Mouse (Mus musculus): Measurements from ENCODE around the gene 4430402I18Rik. TPM values are rescaled to one million over a fixed set of nuclear protein-coding genes. Genes with fewer than 3 reads are reported as not detected.
A peak's percentile ranks its signal among the peaks of the same experiment; 100 is the strongest.

Gene 4430402I18Rik
- total RNA-seq, 4 experiments from 2014 or later: 2.8 to 6.1 (median 5.0) TPM

DNA sequence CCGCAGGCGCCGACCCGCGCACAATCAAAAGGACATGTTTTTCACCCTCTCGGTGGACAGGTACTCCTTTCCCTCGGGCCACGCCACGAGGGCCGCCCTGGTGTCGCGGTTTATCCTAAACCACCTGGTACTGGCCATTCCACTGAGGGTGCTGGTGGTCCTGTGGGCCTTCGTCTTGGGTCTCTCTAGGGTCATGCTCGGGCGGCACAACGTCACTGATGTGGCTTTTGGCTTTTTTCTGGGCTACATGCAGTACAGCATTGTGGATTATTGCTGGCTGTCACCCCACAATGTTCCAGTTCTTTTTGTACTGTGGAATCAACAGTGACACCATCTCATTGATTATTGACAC, 3.1 kb downstream of the 4430402I18Rik start:
- DNase-seq: no peak

DNA sequence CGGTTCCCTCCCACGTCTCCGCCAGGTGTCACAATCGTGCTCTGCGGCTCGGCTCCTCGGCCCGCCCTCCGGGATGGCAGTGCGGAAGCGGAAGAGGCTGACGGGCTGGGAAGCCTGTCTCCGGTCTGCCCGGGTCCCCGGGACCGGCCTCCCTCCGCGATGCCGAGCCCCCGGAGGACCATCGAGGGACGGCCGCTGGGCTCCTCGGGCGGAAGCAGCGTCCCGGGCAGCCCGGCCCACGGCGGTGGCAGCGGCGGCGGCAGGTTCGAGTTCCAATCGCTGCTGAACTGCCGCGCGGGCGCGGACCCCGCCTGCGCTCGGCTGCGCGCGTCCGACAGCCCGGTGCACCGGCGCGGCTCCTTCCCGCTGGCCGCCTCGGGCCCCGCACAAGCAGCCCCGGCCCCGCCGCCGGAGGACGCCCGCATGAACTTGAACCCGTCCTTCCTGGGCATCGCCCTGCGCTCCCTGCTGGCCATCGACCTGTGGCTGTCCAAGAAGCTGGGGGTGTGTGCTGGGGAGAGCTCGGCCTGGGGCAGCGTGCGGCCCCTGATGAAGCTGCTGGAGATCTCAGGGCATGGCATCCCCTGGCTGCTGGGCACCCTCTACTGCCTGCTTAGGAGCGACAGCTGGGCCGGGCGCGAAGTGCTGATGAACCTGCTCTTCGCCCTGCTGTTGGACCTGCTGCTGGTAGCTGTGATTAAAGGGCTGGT, 3.6 kb downstream of the 4430402I18Rik start, which contains the start of gene Plpp6:
TSS of gene Plpp6 (plus strand) at position 112 of the 710 bp plus-strand sequence.
- DNase-seq: peak; percentile 81

DNA sequence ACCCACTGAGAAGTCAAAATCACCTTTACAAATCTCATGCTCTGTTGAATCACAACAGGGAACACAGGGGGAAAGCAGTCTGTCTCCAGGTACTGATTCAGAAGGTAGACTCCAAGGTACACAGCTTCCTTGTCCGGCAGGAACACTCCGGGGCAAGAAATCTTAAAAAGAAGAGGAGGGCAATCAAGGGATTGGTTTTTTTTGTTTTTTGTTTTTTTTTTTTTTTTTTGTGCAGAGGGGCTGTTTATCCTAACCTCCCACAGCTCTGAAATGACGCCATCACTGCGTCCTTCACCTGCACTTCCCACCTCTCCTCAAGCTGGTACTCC, 4.1 kb downstream of the 4430402I18Rik start:
- no peak for DNase-seq

DNA sequence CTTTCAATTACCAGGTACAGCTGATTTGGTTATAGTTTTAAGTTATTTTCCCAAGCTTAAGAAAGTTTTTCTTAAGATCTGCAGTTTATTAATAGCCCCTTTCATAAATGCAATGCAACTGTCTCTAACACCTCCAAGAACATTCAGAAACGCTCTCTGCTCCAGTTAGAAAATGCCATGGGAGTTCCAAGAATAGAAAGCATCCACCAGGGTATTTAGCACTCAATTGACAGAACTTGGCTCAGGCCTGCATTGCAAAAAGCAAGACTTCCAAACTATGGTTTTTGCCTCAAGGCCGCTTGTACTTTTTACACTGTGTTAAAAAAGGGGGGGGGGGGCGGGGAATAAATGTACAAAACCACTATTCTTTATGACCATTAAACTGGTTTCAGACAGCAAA, 4.5 kb downstream of the 4430402I18Rik start:
- no peak for DNase-seq

DNA sequence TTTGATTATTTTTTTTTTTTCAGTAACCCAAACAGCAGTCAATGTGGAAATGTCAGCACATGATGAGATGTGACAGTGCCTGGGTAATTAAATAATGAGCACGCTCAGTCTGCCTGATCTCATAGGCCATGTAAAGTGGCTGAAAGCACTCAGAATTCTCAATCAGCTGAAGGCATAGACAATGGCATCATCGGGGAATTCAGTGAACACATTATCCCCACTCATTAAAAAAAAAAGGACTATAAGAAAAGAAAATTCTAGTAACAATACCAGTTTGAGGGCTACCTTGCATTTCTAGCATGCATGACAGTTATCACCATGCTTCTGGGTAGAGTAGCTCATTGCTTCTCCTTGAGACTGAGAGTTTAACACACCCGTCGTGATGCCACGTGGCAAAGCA, 16.3 kb downstream of the 4430402I18Rik start:
- DNase-seq: no peak

DNA sequence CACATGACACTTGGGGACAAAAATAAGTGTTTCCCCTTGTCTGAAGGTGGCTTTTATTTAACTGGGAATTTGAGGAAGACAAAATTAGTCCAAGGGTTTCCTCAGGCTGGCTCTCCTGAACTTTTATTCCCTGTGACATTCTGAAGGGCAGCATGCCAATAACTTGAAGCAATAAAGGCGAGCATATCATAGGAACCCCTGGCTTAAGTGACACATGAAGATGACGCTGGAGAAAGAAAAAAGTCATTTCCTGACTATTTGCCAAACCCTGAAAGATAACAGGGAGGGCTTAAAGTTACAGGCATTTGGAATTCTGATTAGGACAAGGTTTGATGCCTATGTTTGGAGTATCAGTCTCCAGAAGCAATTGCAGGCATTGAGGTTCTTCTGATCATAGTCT, 20.3 kb downstream of the 4430402I18Rik start:
- no peak for DNase-seq

DNA sequence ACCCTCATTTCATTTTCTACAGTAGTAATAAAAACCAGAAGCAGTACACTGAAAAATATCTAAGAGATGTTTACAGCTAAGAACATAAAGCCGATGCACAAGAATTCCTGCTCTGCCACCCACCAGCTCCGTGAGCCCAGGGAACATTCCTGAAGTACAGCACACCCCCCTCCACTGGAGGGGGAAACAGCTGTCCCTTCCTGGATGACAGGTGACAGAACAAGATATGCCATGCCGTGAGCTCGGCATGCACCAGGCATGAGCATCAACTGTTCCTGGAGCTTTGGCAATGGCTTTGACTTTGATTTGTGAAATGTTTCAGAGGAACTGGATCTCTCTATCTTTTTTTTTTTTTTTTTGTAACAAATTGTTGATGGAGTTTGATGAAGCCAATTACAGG, 20.8 kb downstream of the 4430402I18Rik start:
- DNase-seq: no peak

DNA sequence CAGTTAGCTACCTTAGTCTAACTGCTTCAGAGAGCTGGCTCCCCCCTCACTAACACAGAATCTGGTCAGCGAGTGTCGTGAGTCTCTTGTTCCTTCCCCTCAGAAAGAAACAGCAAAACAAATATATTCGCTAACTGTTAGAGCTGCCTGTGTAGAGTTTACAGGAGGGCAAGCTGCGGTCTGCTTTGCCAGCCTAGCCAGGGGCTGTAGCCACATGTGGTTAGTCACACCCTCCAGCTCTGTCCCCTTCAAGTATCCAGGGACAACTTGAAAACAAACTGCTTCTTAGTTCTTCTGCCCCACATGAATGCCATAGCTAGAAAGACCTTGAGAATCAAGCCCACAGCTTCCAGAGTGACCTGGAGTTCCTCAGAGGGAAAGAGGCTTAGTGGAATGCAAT, 26.3 kb downstream of the 4430402I18Rik start:
- DNase-seq: no peak

DNA sequence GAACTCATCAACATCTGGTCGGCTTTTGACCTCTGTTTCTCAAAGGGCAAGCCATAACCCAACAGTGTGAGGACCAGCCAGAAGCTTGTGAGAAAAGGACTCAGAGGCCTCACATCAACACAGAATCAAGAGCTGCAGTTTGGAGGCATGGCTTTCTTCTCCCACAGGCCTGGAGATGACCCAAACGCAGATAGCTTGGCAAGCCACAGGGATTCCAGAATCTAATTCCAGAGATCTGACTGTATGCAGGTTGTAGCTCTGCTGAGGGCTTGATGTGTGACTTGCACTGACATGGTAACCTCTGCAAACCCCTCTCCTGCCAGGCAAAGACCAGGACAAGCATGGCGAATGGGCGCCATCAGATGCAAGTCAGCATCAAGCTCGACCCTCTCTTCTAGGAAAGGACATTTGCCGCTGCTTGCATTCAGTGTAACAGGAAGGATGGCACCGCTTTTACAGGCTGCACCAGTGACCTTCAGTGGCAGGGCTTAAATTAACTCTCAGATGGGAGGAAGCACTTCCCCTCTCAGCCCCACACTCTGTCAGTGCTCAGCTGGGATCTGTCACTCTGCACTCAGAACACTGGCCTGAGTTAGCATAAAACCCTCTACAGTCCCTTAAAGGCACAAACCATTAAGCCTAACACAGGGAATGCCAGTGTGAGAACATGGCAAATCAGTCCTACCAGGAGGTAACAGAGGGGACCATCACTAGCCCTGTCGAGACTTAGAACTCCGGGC, 27.3 kb downstream of the 4430402I18Rik start:
- DNase-seq: no peak

DNA sequence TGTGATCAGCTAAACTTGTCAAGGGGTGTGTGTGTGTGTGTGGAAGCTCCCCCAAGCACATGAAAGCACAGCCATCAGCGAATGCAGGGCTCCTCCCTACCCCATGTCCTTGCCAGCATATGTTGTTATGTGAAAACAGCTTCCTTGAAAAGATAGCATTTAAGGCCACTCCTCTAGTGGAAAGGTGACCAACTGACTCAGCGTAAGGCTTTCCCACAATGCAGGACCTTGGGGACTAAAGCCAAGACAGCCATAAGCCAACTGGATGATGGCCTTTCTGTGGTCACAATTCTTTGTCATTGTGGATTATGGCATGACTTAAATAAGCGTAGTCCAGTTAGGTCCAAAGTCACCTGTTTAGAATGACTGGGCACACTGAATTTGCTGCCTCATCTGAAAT, 32.7 kb downstream of the 4430402I18Rik start:
- peak; percentile 67 for DNase-seq

DNA sequence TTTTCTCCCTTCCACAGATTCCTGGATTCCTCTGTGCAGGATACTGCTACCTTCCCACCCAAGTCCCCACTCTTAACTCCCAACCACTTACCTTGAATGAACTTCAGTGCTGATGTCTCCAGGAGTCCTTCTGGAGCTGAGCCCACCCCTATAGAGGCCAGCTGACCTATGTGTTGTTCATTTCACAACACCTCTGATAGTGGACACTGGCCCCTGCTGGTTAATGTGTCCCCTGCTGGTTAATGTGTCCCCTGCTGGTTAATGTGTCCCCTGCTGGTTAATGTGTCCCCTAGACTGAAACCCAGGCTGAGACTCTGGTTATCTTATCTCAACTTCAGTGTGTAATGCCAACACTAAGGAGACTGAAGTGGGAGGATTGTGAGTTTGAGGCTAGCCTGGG, 38.6 kb downstream of the 4430402I18Rik start:
- DNase-seq: no peak

DNA sequence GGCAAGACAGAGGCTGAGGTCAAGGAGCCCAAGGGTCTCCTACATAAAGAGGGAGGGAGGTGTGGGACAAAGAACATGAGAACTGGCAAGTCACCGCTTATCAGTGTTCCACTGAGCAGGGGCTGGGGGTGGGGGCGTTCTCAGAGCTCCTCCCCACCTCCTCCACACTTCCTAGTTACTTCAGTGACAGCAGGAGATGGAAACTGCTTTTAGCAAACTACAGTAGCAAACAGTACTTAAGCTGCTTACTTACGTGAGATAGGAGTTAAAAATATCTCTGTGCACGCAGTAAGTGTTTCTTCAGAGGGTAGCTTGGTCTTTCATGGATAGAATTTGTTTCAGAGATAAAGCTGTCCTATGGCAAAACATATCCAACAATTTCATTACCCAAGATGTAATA, 40.2 kb downstream of the 4430402I18Rik start:
- DNase-seq: no peak

DNA sequence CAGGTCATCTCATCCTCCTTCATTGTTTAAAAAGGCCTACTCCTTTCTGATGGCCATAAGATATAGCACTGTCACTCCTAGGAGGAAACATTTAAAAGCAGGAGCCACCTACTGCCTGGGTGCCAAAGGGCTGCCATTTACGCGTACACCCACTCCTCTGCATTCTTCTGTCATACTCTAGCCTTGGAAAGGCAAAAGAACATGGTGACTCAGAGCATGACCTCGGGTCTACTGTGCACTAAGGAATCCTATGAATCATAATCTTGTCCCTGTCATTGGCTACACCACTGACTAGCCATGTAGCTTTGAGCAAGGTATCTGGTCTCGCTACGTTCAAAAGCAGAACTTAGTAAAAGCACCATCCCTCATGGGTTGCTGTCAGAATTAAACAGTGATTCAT, 41.2 kb downstream of the 4430402I18Rik start:
- DNase-seq: peak; percentile 65

DNA sequence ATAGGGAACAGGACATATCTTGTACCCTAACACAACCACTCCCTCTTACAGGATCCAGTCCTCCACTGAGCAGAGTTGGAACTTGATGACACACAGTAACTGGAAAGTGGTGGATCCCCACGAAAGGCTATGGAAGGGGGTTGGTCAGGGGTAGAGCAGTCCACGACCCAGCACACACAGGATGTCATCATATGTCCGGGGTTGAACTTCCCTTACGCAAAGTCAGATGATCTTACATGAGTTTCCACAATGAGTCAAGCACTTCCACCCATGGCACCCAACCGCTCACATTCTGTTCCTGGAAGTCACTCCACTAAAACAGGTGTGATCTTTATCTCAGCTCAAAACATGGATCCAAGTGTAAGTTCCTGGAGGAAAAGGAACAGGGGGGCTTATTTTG, 49.8 kb downstream of the 4430402I18Rik start:
- no peak for DNase-seq

DNA sequence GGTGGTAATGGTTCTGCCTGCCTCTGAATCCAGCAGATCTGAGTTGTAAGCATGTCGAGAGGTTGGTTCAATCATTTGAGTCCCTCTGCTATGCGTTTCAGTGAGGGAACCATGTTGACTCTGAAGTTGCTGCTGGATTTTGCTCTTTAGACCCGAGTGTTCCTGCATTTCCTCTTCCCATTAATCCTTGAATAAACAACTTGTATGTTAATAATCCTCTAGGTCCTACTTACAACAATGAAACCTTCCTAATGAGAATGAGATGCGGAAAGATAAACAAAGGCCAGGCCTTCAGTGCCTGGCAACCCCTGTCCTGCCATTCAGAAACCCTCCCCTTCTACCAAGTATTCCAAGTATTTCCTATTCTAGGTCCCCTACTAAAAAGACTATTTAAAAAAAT, 51.1 kb downstream of the 4430402I18Rik start:
- DNase-seq: no peak

DNA sequence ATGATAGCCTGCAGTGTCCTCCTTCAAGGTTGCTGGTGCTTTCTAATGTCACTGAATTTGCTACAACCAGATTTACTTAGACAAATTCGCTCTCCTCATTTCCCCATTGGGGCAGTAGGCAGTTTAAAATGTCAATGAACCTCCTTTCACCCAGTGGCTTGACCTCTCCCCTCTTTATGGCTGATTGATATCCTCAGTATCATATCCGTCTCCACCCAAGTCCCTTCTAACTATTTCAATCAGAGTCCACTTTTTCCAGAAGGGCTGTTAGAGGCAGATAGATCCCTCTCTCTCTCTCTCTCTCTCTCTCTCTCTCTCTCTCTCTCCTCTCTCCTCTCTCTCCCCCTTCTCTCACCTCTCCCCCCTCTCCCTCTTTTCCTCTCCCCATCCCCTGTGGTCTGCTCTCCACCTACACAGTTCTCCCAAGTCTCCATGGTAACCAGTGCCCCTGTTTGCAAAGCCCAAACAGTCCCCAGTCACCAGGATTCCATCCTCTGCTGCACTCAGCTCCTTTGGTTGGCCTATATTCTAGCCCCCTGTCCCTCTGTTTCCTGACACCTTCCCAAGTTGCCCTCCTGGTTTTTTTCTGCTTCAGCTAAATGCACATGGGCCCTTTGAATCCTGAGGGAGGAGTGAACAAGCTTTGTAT, 51.9 kb downstream of the 4430402I18Rik start:
- DNase-seq: no peak

DNA sequence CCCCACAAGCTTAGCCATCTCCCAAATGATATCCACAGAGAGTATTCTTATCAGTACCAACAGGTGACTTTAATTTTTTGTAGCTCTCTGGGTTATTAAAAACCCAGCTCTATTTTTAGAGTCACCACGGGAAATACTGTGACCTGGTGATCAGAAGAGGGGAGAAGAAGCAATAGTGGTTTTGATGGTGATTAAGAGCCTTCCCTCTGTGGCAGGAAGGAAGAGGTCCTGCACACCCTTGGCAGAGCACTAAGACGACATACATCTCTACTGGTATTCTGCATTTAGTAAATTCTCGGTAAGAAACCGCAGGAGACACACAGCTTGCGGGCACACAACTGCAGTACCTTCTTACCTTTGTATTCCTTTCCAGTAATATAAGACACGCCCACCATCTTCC, 53.0 kb downstream of the 4430402I18Rik start:
- DNase-seq: no peak

DNA sequence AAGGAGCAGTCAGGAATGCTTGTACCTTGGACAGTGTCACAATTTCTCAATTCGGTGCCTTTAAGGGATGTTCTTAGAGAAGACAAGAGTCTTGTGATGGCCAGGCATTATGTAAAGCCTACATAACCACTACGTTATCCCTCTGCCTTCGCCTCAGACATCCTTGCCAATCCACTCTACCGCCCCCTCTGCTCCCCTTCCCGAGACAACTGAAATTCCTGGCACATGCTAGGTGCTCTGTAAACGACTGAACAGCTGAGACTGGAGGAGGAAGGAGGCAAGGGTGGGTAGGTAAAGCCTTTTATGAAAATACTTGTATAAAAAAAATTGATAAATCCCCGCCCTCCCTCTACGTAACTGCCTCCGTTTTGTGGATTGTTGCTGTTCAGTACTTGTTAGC, 58.9 kb downstream of the 4430402I18Rik start:
- DNase-seq: no peak

DNA sequence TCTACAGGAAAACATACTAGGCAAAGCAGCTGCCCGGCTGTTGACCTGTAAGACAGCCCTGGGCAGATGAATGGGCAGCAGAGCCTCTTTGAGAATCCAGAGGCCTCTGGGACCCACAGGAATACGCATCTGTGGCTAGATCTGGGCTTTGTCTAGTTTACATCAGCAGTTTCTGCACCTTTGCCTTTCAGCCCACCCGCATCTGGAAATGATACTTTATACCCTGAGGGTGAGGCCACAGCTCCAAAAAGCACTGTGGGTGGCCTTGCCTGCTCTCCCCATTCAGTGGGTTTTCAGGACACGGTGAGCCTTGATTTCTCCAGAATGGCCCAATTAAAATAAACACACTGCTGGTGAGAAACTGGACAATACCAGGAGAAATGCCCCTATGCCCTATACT, 59.4 kb downstream of the 4430402I18Rik start:
- no peak for DNase-seq

DNA sequence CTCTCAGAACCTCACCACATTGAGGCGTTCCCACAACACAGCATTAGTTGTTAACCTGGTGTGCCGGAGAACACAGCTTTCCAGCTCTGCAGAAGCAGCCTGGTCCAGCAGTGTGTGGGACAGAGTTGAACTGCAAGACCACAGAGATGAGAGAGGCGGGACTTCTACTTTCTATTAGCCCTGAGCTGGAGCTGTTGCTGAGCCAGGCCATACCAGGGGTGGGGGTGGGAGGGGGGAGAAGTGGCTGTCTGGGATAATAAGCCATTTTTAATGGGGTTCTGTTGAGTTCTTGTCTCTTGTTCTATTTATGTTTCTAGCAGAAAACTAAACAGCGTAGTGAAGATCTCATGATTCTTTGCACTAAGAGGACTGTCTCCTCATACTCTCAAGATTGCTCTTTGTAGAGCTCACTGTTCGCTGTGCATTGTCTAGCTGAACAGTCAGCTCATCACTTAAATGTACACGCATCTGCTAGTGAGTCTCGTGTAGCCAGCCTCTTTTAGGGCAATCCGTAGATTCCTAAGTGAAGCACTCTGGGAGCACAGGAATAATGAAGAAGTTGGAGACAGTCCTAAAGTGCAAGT, 64.0 kb downstream of the 4430402I18Rik start:
- DNase-seq: no peak

DNA sequence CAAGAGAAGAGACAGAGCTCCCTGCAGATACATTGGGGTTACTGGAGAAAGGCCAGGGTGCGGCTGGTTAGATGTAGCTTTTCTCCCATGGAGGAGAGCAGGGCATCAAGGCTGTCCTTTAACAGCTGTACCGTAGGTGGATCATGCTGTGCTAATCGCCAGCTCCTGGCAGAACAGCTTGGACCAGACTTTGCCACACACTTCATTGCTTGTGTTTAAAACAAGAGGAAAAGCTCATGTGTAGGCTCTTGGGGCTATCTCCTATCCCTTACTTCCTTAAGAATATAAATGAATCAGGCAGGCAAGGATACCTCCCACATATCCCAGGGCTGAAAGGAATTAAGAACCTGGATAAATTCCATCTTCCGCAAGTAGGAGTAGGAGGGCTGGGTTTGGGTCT, 64.8 kb downstream of the 4430402I18Rik start:
- no peak for DNase-seq

DNA sequence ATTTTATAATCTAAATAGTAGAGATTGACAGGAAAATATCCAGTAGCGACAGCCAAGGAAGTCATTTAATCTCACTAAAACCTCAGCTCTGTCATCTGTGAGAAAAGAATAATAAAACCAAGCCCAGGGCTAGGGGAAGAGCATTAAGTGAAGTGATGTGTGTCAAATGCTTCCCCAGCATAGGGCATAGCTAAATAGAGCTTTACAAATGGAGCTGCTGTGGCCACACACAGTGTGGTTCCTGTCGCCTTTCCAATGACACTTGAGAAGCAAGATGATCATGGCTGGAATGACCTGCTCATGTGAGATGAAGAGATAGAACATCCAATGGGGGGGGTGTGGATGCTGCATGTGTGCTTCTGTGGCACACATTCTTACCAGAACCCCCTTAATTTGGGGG, 65.5 kb downstream of the 4430402I18Rik start:
- no peak for DNase-seq

DNA sequence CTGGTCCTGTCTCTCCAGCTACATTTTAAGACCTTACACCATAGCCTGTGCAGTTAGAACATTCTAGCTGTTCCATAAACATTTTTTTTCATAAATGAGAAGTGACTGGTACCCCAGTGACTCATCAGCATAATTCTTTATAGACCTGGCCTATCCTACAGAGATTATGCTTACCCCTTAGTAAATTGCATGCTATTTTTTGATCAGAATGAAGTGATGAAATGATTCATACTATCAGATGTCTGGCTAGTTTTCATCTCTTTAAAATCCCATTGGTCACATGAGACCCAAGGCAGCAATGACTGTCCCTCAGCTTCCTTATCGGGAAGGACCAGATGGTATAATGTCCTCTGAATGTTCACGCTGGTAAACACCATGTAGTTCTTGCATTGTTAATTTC, 66.8 kb downstream of the 4430402I18Rik start:
- DNase-seq: no peak

DNA sequence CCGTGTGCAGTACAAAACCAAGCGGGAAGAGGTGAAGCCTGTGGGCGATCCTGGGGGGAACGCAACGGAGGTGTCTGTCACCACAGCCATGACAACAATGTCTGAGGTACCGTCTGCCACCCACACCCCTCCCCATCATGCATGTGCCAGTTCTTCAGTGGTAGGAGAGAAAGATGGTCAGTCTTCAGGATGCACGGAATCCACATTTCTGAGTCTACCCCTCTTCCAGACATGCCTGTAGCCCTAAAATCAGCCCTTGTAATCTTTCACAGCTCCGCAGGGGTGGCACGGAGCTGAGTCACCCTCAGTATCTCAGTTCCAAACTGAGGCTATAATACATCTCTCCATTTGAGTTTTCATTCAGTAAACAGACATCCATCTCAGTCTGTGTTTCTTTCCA, 70.1 kb downstream of the 4430402I18Rik start:
- no peak for DNase-seq

All from adrenal gland, adult 8-10 months (tissue).